Mouse (Mus musculus): ENCODE results near the gene Fth1.

DNA sequence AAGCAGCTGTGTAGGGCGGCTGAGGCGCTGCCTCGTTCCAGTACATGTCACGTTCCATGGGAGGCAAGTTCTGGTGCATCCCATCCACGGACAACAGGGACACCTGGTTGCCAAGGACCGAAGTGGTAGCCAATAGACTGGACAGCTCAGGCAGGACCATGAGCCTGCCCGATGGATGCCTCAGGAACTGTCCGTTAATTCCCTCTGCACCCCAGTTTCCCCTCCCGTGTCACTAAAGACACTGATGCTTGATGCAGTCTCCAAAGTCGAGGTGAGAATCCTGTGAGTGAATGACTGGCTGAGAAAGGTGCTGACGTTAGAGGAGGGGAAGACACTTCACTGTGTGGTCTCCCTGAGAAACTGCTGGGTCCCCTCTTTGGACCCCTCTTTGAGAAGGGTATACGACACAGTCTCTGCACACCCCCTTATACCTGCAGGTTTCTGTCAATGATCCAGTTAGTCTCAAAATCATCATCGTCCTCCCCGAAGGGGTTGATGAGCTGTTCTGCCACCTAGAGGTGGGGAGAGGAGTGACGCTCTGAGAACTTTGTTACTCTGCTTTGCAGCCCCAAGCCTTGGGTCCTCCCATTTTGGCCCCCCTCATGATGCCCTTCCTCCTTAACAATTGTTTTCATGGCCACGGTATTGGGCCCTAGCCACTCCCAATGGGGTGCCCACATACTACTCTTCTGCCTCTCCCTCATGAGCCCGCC is 8.9 kb downstream of the Fth1 start:
- TF ChIP-seq TAL1 (IDR thresholded peaks at IDR 0.05; ENCODE audit: low read length) (no peak), GATA1 (IDR thresholded peaks at IDR 0.05; ENCODE audit: low read length) (no peak)
